Mouse (Mus musculus) liver, adult (tissue): ENCODE measurements around the gene Tcf3.

Experiments used
- GATA4 ChIP-seq: IDR thresholded peaks from 2 replicates; pipeline ENCODE4 v1.6.1; 2014; ENCODE audit warnings: mild to moderate bottlenecking, low read length; ENCODE audit not compliant: insufficient replicate concordance

The Tcf3 gene

DNA sequence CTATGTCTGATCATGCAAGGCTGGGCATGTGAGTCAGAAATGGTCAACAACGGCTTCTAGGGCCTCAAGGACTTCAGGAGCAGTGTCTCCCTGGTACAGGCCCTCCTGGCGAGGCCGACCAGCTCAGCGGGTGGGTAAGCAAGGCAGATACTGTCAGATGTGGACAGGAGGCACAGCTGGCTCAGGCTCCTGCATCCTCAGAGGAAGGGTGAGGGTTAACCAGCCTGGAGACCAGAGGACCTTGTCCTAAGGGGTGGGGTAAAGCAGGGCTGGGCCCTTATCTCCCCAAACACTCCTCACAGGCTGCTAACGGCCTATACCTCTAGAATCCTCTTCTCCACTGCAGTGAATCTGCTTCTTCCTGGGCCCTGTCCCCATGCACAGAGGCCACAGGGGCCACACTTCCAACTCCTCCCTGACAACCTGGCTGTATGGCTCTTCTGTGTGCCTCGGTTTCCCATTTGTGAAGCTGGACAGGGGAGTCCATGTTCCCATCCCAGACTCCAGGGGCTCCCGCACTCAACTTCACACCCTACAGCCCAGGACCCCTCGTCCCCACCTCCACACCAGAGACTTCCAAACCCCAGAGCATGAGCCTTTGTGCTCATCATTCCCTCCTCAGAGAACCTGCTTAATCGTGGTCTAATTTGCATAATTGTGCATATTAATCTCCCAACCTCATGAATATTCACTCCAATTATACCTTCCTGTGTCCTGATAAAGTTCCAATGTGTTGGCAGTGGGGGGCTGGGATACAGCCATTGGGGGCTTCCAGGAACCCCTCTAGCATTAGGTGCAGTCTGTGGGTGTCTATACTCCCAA lies 11.6 kb downstream of the Tcf3 start:
- no peak for TF ChIP-seq GATA4

DNA sequence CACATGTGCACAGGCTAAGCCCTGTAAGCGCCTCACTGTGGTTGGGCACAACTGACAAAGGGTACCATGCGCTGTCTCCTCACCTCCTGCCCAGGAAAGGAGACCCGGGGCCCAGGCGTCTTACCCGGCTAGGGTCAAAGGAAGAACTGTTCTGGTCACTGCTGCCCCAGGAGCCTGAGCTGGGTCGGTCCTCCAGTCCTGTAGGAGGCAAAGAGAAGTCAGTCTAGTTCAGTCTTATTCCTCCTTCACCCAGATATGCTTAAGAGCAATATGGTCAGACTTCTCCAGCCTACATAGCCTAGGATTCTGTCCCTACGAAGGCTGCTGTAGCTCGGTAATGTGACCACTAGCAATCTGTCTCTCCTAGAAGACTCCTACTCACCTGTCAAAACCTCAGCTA lies 12.2 kb downstream of the Tcf3 start:
- no peak for TF ChIP-seq GATA4

DNA sequence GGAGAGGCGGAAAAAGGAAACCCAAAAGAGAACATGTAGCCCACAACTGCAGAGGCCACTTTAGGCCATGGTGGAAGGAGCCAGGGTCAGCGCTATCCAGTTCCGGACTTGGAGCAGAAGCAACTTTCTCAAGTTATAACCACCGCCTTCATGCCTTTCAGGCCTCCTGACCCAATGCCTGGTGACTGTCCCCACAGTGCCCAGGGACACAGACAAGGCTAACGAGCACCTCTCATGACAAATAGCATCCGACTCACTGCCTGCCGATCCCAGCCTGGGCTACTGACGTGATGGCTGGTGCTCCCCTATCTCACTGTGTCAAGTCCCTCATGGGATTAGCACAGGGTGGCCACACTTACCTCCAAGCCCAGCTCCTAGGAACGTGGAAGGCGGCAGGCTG lies 12.7 kb downstream of the Tcf3 start:
- TF ChIP-seq GATA4 = no peak

DNA sequence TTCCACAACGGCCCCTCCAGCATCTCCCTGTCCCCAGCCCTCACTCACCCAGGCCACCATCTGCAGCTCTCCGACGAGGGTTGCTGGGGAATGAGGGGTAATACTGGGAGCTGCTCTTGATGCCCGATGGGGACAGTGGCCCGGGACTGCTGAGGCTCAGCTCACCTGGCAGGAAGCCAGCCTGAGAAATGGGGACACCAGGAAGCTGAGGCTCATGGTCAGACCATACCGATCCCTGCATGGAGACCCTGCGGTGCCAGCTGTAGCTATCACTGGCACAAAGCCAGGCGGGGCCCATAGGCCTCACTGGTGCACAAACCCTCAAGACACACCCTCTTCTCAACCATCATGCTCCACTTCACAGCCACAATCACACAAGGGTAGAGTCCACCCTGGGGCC lies 14.0 kb downstream of the Tcf3 start:
- TF ChIP-seq GATA4 = no peak

DNA sequence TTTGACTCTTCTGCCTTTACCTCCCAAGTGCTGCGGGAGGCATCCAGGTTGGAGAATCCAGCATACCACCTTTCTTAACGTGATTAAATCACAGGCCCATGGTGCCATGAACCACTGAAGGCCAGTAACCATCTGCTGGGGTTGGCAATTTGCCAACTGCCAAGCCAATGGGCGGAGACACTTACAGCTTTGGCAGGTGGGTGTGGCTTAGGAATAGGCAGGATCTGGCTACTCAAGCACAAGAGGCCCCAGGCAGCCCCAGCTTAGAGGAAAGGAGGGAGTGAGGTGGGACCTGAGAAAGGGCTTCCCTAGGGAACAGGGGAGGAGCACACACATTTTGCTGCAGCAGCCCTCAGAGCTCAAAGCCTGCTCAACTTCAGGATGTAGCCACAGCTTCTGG lies 15.1 kb downstream of the Tcf3 start:
- TF ChIP-seq GATA4 = no peak

DNA sequence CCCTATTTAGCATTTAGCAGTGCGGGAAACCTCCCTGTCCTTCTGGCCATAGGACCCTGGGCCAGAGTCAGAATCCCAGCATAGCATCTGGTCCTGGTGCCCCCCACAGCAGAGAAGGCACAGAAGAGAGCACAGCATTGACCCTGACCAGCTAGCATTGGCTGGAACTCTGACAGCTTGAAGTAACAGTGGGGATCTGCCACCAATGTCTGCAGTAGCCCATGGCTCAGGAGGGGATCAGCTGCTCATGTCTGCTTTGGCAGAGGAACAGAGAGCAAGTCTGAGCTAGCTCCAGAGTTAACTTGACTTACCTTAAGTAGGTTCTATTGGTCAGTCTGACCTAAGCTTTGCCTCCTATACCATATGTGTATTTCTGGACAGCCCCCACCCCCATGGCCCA lies 15.6 kb downstream of the Tcf3 start:
- no peak for TF ChIP-seq GATA4

DNA sequence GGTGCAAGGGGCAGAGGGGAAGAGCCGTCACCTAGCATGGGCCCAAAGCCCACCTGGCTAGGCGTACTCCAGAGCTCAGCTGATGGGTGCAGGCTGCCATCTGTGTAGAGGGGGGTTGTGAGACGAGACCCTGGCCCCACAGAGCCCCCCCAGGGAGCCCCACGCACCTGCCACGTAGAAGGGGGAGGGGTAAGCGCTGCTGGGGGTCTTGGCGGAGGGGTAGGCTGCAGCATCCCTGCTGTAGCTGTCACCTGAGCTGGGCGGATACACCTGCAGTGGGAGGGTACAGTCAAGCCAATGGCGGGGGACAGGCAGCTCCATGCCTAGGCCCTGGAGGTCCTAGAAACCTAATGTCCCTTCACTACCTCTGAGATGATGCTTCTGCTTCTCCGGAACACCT lies 16.1 kb downstream of the Tcf3 start:
- no peak for TF ChIP-seq GATA4

DNA sequence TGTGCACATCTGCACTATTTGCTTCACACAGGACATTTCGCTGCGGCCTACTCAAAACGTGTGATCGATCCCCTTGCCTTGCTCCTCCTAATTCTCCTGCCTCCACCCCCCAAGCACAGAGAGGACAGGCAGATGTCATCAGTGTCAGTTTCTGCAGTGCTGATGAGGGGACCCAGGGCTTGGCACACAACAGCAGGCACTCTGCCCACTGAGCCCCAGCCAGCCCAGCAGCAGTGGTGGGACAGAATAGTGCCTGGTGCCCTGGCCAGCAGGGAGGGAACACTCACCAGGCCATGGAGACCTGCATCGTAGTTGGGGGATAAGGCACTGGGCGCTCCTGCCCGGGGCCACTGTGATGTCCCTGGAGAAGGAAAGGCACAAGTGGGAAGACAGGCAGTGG lies 17.9 kb downstream of the Tcf3 start:
- TF ChIP-seq GATA4 = no peak

DNA sequence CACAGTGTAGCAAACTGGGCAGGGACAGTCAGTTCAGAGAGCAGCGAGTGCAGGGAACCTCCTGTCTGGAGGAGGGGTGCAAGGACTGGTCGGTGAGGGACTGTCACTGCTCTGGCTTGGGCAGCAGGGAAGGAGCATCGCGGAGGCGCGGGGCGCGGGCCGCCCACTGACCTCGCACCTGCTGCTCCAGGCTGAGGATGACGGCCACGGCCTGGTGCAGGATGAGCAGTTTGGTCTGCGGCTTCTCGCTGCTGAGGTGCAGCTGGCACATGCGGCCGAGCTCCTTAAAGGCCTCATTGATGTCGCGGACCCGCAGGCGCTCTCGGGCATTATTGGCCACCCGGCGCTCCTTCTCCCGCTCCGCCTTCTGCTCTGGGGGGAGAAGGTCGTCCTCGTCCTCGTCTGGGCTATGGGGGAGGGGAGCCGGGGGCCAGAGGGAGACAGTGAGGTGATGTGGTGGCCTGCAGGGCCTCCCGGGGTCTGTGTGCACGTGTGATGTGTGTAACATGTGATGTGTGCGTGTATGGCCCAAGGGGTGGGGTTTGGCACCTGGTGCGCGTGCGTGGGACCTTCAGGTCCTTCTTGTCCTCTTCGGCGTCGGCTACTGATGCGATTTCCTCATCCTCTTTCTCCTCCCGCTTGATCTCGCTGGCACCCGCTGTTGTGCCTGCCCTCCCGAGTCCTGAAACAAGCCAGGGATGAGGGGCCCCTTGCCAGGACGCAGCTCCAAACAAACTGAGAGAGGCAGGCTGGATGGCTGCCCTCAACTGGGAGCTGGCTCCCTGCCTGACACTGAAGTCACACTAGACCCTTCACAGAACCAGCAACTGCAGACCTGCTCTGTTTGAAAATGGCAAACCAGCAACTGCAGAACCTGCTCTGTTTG lies 20.5 kb downstream of the Tcf3 start:
- TF ChIP-seq GATA4 = no peak

DNA sequence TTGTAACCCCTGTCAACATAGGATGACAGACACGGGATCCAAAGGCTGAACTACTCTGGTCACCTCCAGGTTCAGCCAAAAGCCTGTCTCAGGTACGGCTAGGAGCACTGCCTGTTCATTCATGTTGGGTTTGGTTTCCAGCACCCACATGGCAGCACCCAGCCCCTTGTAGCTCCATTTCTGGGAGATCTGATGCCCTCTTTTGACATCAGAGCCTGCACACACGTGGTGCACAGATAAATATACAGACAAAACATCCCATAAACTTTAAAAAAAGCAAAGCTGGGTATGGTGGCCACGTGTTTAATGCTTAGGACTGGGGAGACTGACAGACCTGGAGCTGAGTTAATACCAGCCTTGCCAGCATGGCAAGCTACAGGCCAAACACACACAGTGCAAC lies 25.5 kb downstream of the Tcf3 start:
- TF ChIP-seq GATA4 = no peak

DNA sequence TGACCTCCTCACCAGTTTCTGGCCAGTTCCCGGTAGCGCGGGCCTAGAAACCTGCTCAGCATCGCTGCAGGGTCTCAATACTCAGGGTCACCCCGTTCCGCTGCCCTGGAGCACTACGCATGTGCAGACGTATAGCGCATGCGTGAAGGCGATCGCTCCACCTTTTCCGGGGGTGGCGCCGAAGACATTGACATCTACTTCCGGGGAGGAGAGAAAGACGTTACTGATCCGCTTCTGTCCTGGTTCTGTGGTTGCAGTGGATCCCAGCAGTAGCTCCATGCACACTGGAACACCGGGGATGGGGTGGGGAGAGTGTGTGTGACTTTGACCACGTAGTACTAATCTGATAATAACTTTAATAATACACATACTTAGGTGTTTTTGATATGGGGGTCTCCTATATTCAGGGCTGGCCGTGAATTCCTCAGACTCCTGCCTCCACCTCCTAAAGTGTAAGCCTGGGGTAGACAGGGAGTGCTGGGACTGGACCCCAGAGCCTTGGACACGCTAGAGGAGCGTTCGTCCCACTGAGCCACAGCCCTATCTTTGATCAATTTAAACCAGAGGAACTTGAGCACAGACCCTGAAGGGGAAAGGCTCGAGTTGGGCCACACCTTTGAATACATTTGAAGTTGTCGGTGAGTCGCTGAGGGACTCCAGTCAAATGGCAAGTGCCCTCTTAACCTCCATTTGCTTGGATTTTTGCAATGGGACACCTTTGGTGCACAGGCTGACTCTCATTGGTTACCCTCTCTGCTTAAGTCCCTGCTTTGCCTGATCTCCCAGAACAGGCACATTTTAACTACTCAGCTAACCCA lies 26.6 kb downstream of the Tcf3 start, which contains the start of gene Uqcr11:
Uqcr11 (minus strand) TSS at position 147 of the 818 bp plus-strand sequence.
- TF ChIP-seq GATA4 = no peak

DNA sequence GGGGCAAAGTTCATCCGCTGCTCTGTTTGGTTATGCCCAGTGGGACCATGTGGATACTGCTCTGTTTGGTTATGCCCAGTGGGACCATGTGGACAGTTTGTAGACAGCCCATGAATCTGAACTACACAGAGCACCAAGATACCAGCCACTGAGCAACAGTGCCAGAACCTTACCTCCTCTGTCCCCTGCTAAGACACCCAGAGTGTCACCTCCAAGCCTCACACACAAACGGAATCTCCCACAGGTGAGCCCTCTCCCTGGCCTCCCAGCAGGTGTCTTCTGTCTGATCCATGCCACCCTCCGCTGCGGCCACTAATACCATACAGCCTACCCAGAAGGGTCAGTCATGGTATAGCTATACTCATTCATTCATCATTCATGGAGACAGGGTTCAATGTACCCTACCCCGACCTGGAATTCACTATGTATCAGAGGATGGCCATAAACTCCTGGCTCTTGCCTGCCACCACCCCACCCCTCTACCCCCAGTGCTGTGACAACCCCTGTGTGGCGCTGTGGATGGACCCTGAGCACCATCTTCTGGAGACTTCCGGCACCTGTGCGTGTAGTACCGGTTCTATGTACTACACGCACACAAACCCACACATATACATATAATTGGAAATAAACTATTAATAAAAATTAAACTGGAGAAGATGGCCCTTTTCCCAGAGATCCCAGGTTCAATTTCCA lies 27.8 kb downstream of the Tcf3 start:
- TF ChIP-seq GATA4 = no peak

DNA sequence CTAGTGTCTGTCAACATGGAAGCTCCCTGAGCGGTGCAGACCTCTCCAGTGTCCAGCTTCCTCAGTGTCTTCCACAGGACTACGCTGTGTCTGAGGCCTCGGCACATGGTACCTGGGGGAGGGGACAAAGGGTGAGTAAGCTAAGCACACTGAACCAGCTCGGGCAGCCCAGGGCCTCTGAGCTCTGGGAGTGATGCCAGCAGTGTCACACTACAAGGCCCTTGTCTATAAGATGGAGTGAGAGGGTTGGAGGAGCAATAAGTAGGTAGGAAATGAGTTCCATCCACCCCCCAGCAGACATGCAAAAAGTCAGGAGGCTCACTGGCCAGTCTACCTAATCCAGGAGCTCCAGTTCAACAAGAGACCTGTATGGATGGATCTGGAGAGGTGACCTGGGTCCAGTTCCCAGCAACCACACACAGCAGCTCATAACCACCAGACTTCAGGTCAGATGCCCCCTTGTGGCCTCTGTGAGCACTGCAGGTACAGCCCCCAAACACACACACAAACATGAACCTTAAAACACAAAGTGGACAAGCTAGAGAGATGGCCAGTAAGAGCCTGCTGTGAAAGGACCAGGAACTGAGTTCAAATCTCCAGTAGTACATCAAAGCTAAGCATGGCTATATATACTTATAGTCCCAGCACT lies 30.3 kb downstream of the Tcf3 start:
- no peak for TF ChIP-seq GATA4

DNA sequence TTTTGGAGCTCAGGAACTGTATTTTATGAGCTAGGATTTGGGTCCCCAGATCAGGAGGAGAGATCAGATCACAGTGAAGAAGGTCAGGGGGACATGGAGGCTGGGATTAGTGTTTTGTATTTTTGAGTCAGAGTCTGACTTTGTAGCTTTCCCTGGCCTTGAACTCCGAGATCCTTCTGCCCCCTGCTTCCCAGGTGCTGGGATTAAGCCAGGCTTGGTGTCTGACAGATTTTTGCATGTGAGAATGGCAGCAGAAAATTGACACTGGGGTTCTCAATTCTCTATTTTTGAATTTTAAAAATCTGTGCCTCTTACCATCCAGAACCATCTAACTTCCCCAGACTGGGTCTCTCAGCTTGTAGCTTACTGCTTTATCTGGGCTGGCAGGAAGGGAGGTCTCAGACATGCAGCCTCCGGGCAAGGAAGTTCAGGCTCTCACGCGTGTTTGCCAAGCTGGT lies 32.7 kb downstream of the Tcf3 start:
- TF ChIP-seq GATA4 = no peak
